Comparison of ENCODE assay signal across 8 mouse cellular contexts in the genomic region with DNA sequence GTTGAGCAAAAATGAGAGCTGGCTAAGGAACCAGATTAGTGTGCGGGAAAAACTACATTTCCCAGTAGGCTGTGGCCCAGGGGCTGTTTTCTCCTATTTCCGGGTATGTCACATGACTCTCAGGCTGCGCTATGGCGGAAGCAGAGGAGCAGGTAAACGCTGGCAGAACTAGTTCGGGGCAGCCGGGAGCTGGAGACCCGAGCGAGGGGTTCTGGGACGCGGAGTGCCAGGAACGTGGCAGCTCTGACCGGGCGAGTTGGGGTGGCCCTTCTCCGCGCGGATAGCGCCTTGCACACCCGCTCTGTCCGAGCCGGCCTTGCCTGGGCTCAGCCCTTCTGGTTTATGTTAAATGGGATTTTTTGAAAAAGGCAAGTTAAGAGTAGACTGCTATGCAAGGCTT. TPM values are rescaled to one million over a fixed set of nuclear protein-coding genes. Genes with fewer than 3 reads are reported as not detected.
DNase-seq lines count a peak whose midpoint lies in the region; ATAC-seq and TF ChIP-seq lines count a peak whose summit lies in the region.

A gene (plus strand): TSS at position 102 of the 400 bp plus-strand sequence.

- TF ChIP-seq CTCF in cortical plate, adult 2 months (IDR thresholded peaks at IDR 0.05; ENCODE audit: extremely low read depth, insufficient read depth, low read length), result no peak

- H3K4me1 ChIP-seq in cortical plate, adult 2 months (ENCODE audit: control insufficient read depth, insufficient read depth, low read length), result peaks cover 4% of the 10 kb centered on the region
- H3K4me1 ChIP-seq in megakaryocyte, embryonic 14.5 days, result peaks cover 10% of the 10 kb centered on the region

- peak within 1 kb of the TSS; percentile 98 for H3K4me3 ChIP-seq in cortical plate, adult 2 months (ENCODE audit: insufficient read depth, low read length)
- peak within 1 kb of the TSS; percentile 97 for H3K4me3 ChIP-seq in megakaryocyte, embryonic 14.5 days (replicated peaks)

- no peaks in the 10 kb centered on the region for H3K27me3 ChIP-seq in megakaryocyte, embryonic 14.5 days (replicated peaks)

- peak; percentile 100 for ATAC-seq in activated CD4-positive, CD25-positive, alpha-beta regulatory T cell, adult 4 months

- peak; percentile 35 to 54 for DNase-seq in gastrocnemius, adult 8-10 months (ENCODE audit: low spot score in 2 of 2)
- DNase-seq in hindlimb bud, embryonic 11.5 days (ENCODE audit: extremely low spot score, low read depth, low spot score), result peak; percentile 44
- DNase-seq in left cerebral cortex, adult 8-10 months (ENCODE audit: low spot score in 2 of 2), result peak; percentile 56 to 79
- peak; percentile 86 to 92 for DNase-seq in right cerebral cortex, postnatal 10 days (ENCODE audit: low spot score in 2 of 2)
- peak; percentile 55 for DNase-seq in urinary bladder, postnatal 25 days (ENCODE audit: low spot score)

- no peaks in the 10 kb centered on the region for H3K9me3 ChIP-seq in megakaryocyte, embryonic 14.5 days

- H3K36me3 ChIP-seq in megakaryocyte, embryonic 14.5 days (replicated peaks; ENCODE audit: low read length), result peaks cover 5% of the 10 kb centered on the region

- H3K27ac ChIP-seq in cortical plate, adult 2 months (ENCODE audit: insufficient read depth, low read length), result no peak within 1 kb of the TSS

- peak; percentile 82 for TF ChIP-seq POLR2A in cortical plate, adult 2 months (IDR thresholded peaks at IDR 0.05; ENCODE audit: extremely low read depth, insufficient read depth, low read length)

RNA-seq across cellular contexts. Expression of the gene that starts here (rescaled TPM):
- 10 to 100 TPM; 67.6 to 94.8 TPM for polyA plus RNA-seq in activated CD4-positive, CD25-positive, alpha-beta regulatory T cell, adult 4 months (2017; shearing (Covaris generic))
- polyA plus RNA-seq in cortical plate, adult 2 months (2012; rRNA removed), result 118 and 122 TPM in 2 replicates
- 10 to 100 TPM; 32.6 to 38.2 (median 35.6) TPM for total RNA-seq in gastrocnemius, adult 8-10 months (2022)
- total RNA-seq in left cerebral cortex, adult 8-10 months (2022), result 100 to 1,000 TPM; 153 to 164 (median 154) TPM
- polyA plus RNA-seq in megakaryocyte, embryonic 14.5 days (2012; ENCODE audit: insufficient read depth, low replicate concordance), result 0.45 TPM in 1 of 2 replicates, not detected in the other

Comparison
In these comparisons a context has a peak if more than half of its experiments do, and no peak if none do; other contexts are left out.
1. RNA of the gene that starts here (polyA plus RNA-seq): 118 to 122 TPM in cortical plate, adult 2 months and 67.6 to 94.8 TPM in activated CD4-positive, CD25-positive, alpha-beta regulatory T cell, adult 4 months; 0.45 TPM in megakaryocyte, embryonic 14.5 days; every median in the first group is over 10 times any median in the second.
2. Peak in every context shown above with its lines, with median percentiles within 50 percentile points of each other: DNase-seq.